Mouse (Mus musculus) limb, embryonic 13.5 days (tissue): ENCODE measurements around the gene Gm28557. TPM values are rescaled to one million over a fixed set of nuclear protein-coding genes. Genes with fewer than 3 reads are reported as not detected.

Experiments used
- ATAC-seq: fragments of 200-750 bp; cut with Nextera tagmentation; 2 replicates; pipeline ENCODE4 v1.8.0; 2017; ENCODE audit warnings: low read depth, moderate number of reproducible peaks, moderate TSS enrichment; ENCODE audit not compliant: low FRiP score
- H3K27ac ChIP-seq: fragments of 300-500 bp; sonication (generic); 2 replicates; pipeline ENCODE4 v1.5.1; 2015; ENCODE audit warnings: inconsistent platforms, mild to moderate bottlenecking, moderate library complexity
- H3K27me3 ChIP-seq: fragments of 300-500 bp; sonication (generic); 2 replicates; pipeline ENCODE4 v1.6.1; 2015; ENCODE audit warnings: mild to moderate bottlenecking, inconsistent platforms
- H3K36me3 ChIP-seq: fragments of 300-500 bp; sonication (generic); 2 replicates; pipeline ENCODE4 v1.6.1; 2015; ENCODE audit warnings: inconsistent platforms, mild to moderate bottlenecking, moderate library complexity
- H3K4me1 ChIP-seq: fragments of 300-500 bp; sonication (generic); 2 replicates; pipeline ENCODE4 v1.6.1; 2015; ENCODE audit warnings: inconsistent platforms
- H3K4me2 ChIP-seq: fragments of 300-500 bp; sonication (generic); replicated peaks from 2 replicates; pipeline ENCODE4 v1.6.1; 2015; ENCODE audit warnings: inconsistent platforms, mild to moderate bottlenecking, moderate library complexity
- H3K4me3 ChIP-seq: fragments of 300-500 bp; sonication (generic); 2 replicates; pipeline ENCODE4 v1.5.1; 2015; ENCODE audit warnings: moderate library complexity, mild to moderate bottlenecking, inconsistent platforms
- H3K9ac ChIP-seq: fragments of 300-500 bp; sonication (generic); 2 replicates; pipeline ENCODE4 v1.6.1; 2015; ENCODE audit warnings: mild to moderate bottlenecking, inconsistent platforms
- H3K9me3 ChIP-seq: fragments of 300-500 bp; sonication (generic); 2 replicates; pipeline ENCODE4 v1.6.1; 2016; ENCODE audit warnings: inconsistent platforms
- WGBS: fragments of 180-500 bp; shearing (Covaris S2); methylation state at CpG from one replicate; pipeline ENCODE4 v1.1.7; 2015; 5-methylcytosine and 5-hydroxymethylcytosine counted together
- polyA plus RNA-seq: library from polyadenylated mRNA; unstranded; fragments of >200 nt; fragmentation: Nextera tagmentation; extraction: Ambion mirVana; gene quantifications from 2 replicates; pipeline ENCODE4 v1.2.1, GENCODE M21; 2015

Gm28557 gene
- polyA plus RNA-seq, 1 experiment from 2014 or later: 2.6 TPM

GRCm38 (mm10) chr13:67081946-67082345 lies 26.5 kb downstream of the Gm28557 start:
- H3K27me3 ChIP-seq: no peaks in the 10 kb centered on the region
- peak overlapping the region; percentile 59 for H3K4me3 ChIP-seq
- H3K36me3 ChIP-seq: peaks cover 15% of the 10 kb centered on the region
- H3K4me1 ChIP-seq: peaks cover 10% of the 10 kb centered on the region
- peak overlapping the region; percentile 77 for H3K4me2 ChIP-seq
- no peak for ATAC-seq
- 68% methylated on average over 1 of the region's 1 CpGs for WGBS
- 0 out of 2 replicates have a peak, but pooled peaks cover 6% of the 10 kb centered on the region for H3K9me3 ChIP-seq
- H3K27ac ChIP-seq: peak overlapping the region; percentile 90
- peak overlapping the region; percentile 78; the same call in 1 of the 2 replicates for H3K9ac ChIP-seq

DNA sequence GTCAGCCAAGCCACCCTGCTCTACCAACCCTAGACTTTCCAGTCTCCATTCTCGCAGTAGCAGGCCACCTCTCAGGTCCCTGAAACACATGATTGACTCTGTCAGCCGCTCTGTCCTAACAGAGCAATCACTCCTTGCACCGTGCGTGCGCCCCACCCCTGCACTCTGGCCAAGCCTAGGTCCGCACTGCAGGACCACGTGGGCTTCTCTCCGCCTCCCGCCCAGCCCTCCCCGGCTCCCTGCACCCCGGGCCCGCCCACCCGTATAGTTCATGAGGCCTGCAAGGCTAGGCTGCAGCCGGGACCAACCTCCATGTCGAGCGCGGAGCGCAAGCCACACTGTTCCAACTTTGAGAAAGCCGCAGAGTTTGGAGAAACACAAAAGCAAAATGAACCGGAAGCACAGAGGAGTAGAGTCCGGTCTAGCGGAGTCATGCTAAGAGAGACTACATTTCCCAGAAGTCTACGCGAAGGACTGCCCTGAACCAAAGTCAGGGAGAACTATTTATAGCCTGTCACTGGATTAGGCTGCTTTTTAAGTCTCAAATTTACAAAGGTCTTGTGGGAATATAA lies 27.2 kb downstream of the Gm28557 start:
- H3K27me3 ChIP-seq: no peaks in the 10 kb centered on the region
- peak overlapping the region; percentile 59 for H3K4me3 ChIP-seq
- H3K4me1 ChIP-seq: peaks cover 10% of the 10 kb centered on the region
- peak overlapping the region; percentile 77 for H3K4me2 ChIP-seq
- peaks cover 21% of the 10 kb centered on the region for H3K36me3 ChIP-seq
- peak; percentile 99 for ATAC-seq
- H3K9ac ChIP-seq: peak overlapping the region; percentile 78
- WGBS: 1% methylated on average over 24 of the region's 24 CpGs
- peak overlapping the region; percentile 90 for H3K27ac ChIP-seq
- H3K9me3 ChIP-seq: 0 out of 2 replicates have a peak, but pooled peaks cover 8% of the 10 kb centered on the region

DNA sequence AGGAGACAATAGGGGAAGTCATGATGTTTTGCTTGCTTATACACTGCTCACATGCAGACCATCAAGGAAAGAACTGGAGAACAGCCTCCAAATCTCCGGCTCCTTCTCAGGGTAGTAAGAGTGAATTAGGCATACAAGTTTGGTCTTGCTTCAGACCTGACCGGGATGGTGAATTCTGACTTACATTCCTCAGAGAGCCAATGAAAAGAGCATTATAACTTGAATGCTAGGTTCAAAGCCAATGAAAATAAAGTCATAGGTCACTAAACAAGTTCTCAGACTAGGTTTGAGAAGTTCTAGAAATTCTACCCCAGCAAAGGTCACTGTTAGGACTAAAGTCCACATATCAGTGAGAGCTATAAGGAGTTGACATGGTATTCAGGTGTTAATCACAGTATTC lies 31.2 kb downstream of the Gm28557 start:
- Histone ChIP-seq H3K4me2 (no peak overlapping the region), H3K9me3 (peaks cover 28% of the 10 kb centered on the region), H3K4me3 (no peak overlapping the region), H3K36me3 (peaks cover 53% of the 10 kb centered on the region), H3K27me3 (no peaks in the 10 kb centered on the region), H3K4me1 (peaks cover 9% of the 10 kb centered on the region), H3K9ac (no peak overlapping the region), H3K27ac (no peak overlapping the region)
- no peak for ATAC-seq
- 89% methylated on average over 2 of the region's 2 CpGs for WGBS

DNA sequence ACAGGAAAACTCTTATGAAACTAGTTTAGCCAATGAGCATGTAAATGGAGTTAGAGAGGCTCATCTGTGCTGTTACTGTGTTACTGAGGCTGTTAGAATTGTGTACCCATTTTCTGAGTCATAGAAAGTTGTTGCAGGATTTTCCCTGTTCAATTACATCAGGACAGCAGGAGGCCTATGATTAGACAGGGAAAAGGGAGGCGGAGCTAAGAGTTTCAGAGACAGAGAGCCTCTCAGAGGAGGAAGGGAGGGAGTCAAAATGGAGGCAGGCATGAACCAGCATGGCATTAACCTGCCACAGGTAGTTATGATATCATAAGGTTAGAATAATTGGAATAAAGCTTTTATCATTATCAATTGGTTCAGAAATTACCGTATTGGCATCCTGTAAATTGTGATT lies 35.6 kb downstream of the Gm28557 start:
- no peak overlapping the region for H3K9ac ChIP-seq
- no peak overlapping the region for H3K4me3 ChIP-seq
- ATAC-seq: no peak
- H3K36me3 ChIP-seq: peaks cover 76% of the 10 kb centered on the region
- WGBS: 96% methylated on average over 2 of the region's 2 CpGs
- no peaks in the 10 kb centered on the region for H3K4me1 ChIP-seq
- no peaks in the 10 kb centered on the region for H3K27me3 ChIP-seq
- no peak overlapping the region for H3K27ac ChIP-seq
- no peak overlapping the region for H3K4me2 ChIP-seq
- H3K9me3 ChIP-seq: peaks cover 51% of the 10 kb centered on the region

GRCm38 (mm10) chr13:67065386-67065785 lies 43.0 kb downstream of the Gm28557 start:
- no peak for ATAC-seq
- no peak overlapping the region for H3K4me3 ChIP-seq
- no peak overlapping the region for H3K4me2 ChIP-seq
- H3K27ac ChIP-seq: no peak overlapping the region
- H3K36me3 ChIP-seq: peaks cover 33% of the 10 kb centered on the region
- WGBS: 75% methylated on average over 8 of the region's 8 CpGs
- peaks cover 26% of the 10 kb centered on the region for H3K9me3 ChIP-seq
- no peaks in the 10 kb centered on the region for H3K27me3 ChIP-seq
- no peaks in the 10 kb centered on the region; the same call in 1 of the 2 replicates for H3K4me1 ChIP-seq
- no peak overlapping the region for H3K9ac ChIP-seq

GRCm38 (mm10) chr13:67062427-67062826 lies 46.0 kb downstream of the Gm28557 start:
- Histone ChIP-seq H3K27me3 (no peaks in the 10 kb centered on the region), H3K4me2 (no peak overlapping the region), H3K36me3 (peaks cover 11% of the 10 kb centered on the region; the same call in 1 of the 2 replicates), H3K27ac (no peak overlapping the region), H3K4me1 (peaks cover 5% of the 10 kb centered on the region), H3K9me3 (peaks cover 14% of the 10 kb centered on the region), H3K4me3 (no peak overlapping the region), H3K9ac (no peak overlapping the region)
- no peak for ATAC-seq
- 53% methylated on average over 7 of the region's 7 CpGs for WGBS

GRCm38 (mm10) chr13:67060786-67061358 lies 47.5 kb downstream of the Gm28557 start, which contains the start of gene Zfp712:
TSS of gene Zfp712 (minus strand) at chr13:67061170.
- WGBS: under 1% methylated on average over 27 of the region's 27 CpGs
- Histone ChIP-seq H3K9me3 (peaks cover 9% of the 10 kb centered on the region; the same call in 1 of the 2 replicates), H3K4me3 (peak within 1 kb of the TSS; percentile 74), H3K27me3 (no peaks in the 10 kb centered on the region), H3K36me3 (peaks cover 6% of the 10 kb centered on the region; the same call in 1 of the 2 replicates), H3K9ac (peak within 1 kb of the TSS; percentile 79), H3K27ac (peak within 1 kb of the TSS; percentile 86), H3K4me1 (peaks cover 5% of the 10 kb centered on the region), H3K4me2 (peak within 1 kb of the TSS; percentile 77)
- peak; percentile 96 for ATAC-seq

DNA sequence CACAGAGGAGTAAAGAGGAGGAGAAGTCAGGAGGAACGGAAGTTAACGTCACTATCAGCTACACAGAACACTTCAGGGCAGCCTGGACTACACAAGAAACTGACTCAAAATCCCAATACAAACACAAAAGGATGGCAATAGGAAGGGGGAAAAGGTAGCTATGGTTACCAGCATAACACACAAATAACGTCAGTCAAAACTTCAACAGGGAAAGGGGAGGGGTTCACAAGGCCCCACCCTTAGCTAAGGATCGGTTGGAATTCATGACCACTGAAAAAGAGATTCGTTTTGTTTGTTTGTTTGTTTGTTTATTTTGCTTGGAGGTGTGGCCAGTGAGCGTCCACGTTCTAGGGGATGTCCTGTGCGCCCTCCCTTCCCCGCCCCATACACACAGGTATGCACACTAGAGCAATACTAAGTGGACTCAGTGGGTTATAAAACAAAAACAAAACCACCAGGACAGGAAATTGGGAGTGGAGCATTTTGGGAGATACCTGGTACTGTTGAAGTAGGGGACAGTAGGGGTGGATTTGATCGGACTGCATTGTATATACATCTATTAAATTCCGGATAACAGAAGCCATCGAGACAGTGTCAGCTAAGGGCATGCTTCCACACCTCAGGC lies 48.1 kb downstream of the Gm28557 start:
- peak; percentile 60 for ATAC-seq

More for the DNA sequence above, 48.1 kb downstream of the Gm28557 start:
- WGBS: 4% methylated on average over 12 of the region's 12 CpGs
- Histone ChIP-seq H3K9ac (peak overlapping the region; percentile 79), H3K27me3 (no peaks in the 10 kb centered on the region), H3K36me3 (no peaks in the 10 kb centered on the region; the same call in 1 of the 2 replicates), H3K4me3 (peak overlapping the region; percentile 74), H3K9me3 (peaks cover 6% of the 10 kb centered on the region; the same call in 1 of the 2 replicates), H3K27ac (peak overlapping the region; percentile 86; the same call in 1 of the 2 replicates), H3K4me1 (peaks cover 5% of the 10 kb centered on the region), H3K4me2 (peak overlapping the region; percentile 77)

Other genes with a start within 250 kb of the Gm28557 start
- 1.1 and 1.5 TPM in 2 replicates for gene Gm10767, start 203.7 kb downstream of the Gm28557 start, polyA plus RNA-seq
- gene Zfp712, start 47.4 kb downstream of the Gm28557 start, polyA plus RNA-seq: 4.8 and 4.9 TPM in 2 replicates
- gene Zfp708, start 10.6 kb downstream of the Gm28557 start, polyA plus RNA-seq: 7.2 and 8.4 TPM in 2 replicates
- gene Rslcan18, start 7.7 kb upstream of the Gm28557 start, polyA plus RNA-seq: 0.25 and 0.32 TPM in 2 replicates
- 2.2 and 2.3 TPM in 2 replicates for gene Zfp759, start 13.1 kb upstream of the Gm28557 start, polyA plus RNA-seq
- gene Rsl1, start 64.6 kb upstream of the Gm28557 start, polyA plus RNA-seq: 7.9 and 9.5 TPM in 2 replicates
- gene Zfp455, start 85.9 kb upstream of the Gm28557 start, polyA plus RNA-seq: 2.8 and 3.0 TPM in 2 replicates
- 2.0 and 2.3 TPM in 2 replicates for gene Zfp458, start 169.9 kb upstream of the Gm28557 start, polyA plus RNA-seq
- 0.51 and 0.66 TPM in 2 replicates for gene Zfp457, start 197.9 kb upstream of the Gm28557 start, polyA plus RNA-seq
- 2.4 and 2.5 TPM in 2 replicates for gene Zfp595, start 224.0 kb upstream of the Gm28557 start, polyA plus RNA-seq